Mouse (Mus musculus): ENCODE data around the gene Zfp628.

Gene Zfp628

DNA sequence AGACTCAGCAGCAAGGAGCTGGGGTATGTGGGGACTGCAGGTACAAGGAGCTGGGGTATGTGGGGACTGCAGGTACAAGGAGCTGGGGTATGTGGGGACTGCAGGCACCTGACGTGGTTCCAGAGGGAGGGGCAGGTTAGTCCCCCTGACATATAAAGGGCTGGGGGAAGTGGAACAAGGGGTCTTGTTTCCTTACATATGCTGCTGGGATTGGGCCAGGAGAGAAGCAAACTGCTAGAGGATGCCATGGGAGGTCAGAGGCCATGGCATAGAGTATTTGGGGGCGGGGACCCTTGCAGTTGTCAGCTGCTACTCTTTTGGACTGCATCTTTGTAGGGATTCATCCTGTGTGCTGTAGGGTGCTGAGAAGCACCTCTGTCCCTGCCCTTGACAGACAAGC lies 2.5 kb downstream of the Zfp628 start:
- DNase-seq (ENCODE audit: low read depth in 1 of 2, low spot score in 2 of 2): no peak

DNA sequence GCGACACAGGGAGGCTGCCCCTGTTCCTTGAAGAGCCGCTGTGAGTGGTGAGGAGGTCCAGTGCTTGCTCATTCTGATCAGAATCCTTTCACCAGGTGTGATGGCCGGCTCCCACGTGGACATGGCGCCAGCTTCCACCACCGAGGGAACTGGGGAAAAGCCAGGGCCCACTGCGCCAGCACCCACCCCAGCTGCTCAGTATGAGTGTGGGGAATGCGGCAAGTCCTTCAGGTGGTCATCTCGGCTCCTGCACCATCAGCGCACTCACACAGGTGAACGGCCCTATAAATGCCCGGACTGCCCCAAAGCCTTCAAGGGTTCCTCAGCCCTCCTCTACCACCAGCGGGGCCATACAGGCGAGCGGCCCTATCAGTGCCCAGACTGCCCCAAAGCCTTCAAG lies 3.7 kb downstream of the Zfp628 start:
- no peak for DNase-seq (ENCODE audit: low read depth in 1 of 2, low spot score in 2 of 2)

GRCm38 (mm10) chr7:4919096-4919495 lies 4.1 kb downstream of the Zfp628 start:
- DNase-seq (ENCODE audit: low read depth in 1 of 2, low spot score in 2 of 2): no peak

- no peak for DNase-seq (ENCODE audit: low read depth in 1 of 2, low spot score in 2 of 2)
These were observed 5.0 kb downstream of the Zfp628 start for GRCm38 (mm10) chr7:4919971-4920370.

DNA sequence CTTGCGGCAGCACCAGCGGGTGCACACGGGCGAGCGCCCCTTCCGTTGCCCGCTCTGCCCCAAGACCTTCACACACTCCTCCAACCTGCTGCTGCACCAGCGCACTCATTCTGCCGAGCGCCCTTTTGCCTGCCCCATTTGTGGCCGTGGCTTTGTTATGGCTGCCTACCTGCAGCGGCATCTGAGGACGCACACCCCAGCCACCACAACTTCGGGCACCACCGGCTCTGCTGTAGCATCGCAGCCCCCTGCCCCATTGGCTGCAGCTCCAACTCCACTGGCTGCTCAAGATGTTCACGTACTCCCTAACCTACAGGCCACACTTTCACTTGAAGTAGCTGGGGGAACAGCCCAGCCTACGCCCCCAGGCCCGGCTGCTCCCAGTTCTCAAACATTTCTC lies 5.5 kb downstream of the Zfp628 start:
- no peak for DNase-seq (ENCODE audit: low read depth in 1 of 2, low spot score in 2 of 2)

DNA sequence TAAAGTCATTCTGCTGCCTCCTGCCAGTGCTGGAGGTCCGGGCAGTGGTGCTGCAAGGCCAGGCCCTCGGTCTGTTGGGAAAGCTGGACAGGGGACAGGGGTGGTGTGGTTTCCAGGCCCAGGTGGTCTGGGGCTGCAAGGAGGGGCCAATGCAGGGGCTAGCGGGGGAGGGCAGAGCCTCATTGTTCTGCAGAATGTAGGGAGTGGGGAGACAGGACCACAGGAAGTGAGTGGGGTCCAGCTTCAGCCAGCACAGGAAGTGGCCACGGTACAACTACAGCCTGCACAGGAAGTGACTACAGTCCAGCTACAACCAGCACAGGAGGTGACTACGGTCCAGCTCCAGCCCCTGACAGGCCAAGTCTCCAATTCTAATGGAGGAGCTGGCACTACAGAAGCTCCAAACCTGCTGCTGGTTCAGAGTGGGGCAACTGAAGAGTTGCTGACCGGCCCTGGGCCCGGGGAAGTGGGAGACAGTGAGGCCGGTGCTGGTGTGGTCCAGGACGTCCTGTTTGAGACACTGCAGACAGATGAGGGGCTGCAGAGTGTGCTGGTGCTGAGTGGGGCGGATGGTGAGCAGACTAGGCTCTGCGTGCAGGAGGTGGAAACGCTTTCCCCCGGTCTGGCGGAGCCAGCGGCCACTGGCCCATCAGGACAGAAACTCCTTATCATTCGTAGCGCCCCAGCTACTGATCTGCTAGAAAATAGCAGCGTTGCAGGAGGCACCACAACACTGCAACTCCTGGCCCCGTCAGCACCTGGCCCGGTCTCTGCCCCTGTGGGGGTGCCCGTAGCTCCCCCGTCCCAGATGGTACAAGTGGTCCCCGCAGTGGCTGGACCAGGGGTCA lies 6.2 kb downstream of the Zfp628 start:
- DNase-seq (ENCODE audit: low read depth in 1 of 2, low spot score in 2 of 2): no peak

DNA sequence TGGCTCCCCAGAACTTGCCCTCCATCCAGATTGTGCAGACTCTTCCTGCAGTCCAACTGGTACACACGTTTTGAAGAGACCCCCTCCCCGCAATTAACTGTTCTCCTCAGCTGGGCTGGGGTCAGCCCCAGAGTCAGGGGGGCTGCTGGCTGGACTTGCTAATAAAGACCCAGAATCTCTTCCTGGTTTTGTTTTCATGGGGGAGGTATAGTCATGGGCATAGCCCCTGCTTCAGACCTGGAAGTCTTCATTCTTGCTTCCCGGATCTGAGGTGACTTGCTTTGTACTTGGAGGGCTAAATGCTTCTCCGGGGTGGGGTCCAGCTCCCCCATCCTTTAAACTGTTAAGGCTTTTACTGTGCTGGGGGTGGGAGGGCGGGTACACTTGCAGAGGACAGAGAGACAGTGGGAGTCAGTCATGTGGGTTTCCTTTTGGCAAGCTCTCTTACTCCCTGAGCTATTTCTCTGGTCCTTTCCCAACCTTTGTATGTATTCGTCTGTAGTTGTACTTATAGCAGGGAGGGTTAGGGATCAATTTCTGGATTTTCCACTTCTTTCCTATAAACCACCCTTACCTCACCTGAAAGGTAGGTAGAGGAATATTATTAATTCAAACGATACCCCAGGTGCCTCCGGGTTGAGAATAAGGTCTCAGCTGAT lies 6.9 kb downstream of the Zfp628 start, which contains the start of gene Nat14:
TSS of gene Nat14 (plus strand) at position 205 of the 659 bp plus-strand sequence.
- no peak for DNase-seq (ENCODE audit: low read depth in 1 of 2, low spot score in 2 of 2)

DNA sequence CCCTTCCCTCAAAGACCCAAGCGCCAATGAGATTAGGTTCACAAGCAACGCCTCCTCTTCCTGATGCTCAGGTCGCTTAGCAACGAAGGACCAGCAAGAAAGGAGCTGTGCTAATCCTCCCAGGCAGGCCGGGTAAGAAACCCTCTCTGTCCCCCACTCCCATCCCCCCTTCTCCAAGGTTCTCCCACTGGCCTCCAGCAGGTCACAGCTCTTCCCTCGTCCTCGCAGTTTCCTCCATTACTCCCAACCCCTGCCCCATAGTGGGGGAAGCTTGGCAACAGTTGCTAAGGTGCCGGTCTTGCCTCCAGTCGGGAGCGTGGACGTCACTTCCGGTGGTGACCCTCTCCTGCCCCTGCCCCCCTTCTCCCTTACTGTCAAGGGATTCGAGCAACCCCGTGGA lies 7.5 kb downstream of the Zfp628 start:
- no peak for DNase-seq (ENCODE audit: low read depth in 1 of 2, low spot score in 2 of 2)

- DNase-seq (ENCODE audit: low read depth in 1 of 2, low spot score in 2 of 2): no peak
These were observed 8.0 kb downstream of the Zfp628 start for GRCm38 (mm10) chr7:4922931-4923565.

GRCm38 (mm10) chr7:4923586-4924364 lies 8.8 kb downstream of the Zfp628 start:
- DNase-seq (ENCODE audit: low read depth in 1 of 2, low spot score in 2 of 2): no peak

- no peak for DNase-seq (ENCODE audit: low read depth in 1 of 2, low spot score in 2 of 2)
These were observed 9.5 kb downstream of the Zfp628 start for GRCm38 (mm10) chr7:4924483-4924882.

- no peak for DNase-seq (ENCODE audit: low read depth in 1 of 2, low spot score in 2 of 2)
These were observed 9.9 kb downstream of the Zfp628 start for GRCm38 (mm10) chr7:4924891-4925301.

- no peak for DNase-seq (ENCODE audit: low read depth in 1 of 2, low spot score in 2 of 2)
These were observed 10.7 kb downstream of the Zfp628 start, which contains the start of gene Ssc5d for GRCm38 (mm10) chr7:4925441-4926381. Ssc5d (plus strand) TSS chr7:4925785.

- no peak for DNase-seq (ENCODE audit: low read depth in 1 of 2, low spot score in 2 of 2)
These were observed 11.8 kb downstream of the Zfp628 start for GRCm38 (mm10) chr7:4926849-4927248.

GRCm38 (mm10) chr7:4927711-4928110 lies 12.7 kb downstream of the Zfp628 start:
- no peak for DNase-seq (ENCODE audit: low read depth in 1 of 2, low spot score in 2 of 2)

DNA sequence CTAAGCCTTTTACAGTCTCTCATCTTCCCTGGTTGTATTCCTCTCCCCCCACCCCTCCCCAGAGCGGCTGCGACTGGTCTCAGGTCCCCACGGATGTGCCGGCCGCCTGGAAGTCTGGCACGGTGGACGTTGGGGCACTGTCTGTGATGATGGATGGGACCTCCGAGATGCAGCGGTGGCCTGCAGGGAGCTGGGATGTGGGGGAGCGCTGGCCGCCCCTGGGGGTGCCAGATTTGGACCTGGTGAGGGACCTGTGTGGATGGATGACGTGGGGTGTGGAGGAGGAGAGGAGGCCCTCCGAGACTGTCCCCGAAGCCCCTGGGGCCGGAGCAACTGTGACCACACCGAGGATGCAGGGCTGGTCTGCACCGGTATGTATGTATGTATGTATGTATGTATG lies 13.3 kb downstream of the Zfp628 start:
- DNase-seq (ENCODE audit: low read depth in 1 of 2, low spot score in 2 of 2): no peak

DNA sequence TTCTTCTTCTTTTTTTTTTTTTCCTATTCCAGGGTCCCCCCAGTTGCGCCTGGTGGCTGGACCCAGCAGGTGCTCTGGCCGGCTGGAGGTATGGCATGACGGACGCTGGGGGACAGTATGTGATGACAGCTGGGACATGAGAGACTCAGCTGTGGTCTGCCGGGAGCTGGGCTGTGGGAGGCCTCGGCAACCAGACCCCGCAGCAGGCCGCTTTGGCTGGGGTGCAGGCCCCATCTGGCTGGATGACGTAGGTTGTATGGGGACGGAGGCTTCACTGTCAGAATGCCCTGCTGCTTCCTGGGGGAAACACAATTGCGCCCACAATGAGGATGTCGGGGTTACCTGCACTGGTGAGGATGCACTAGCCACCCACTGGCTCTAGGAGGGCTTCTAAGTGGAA lies 18.1 kb downstream of the Zfp628 start:
- DNase-seq (ENCODE audit: low read depth in 1 of 2, low spot score in 2 of 2): no peak

DNA sequence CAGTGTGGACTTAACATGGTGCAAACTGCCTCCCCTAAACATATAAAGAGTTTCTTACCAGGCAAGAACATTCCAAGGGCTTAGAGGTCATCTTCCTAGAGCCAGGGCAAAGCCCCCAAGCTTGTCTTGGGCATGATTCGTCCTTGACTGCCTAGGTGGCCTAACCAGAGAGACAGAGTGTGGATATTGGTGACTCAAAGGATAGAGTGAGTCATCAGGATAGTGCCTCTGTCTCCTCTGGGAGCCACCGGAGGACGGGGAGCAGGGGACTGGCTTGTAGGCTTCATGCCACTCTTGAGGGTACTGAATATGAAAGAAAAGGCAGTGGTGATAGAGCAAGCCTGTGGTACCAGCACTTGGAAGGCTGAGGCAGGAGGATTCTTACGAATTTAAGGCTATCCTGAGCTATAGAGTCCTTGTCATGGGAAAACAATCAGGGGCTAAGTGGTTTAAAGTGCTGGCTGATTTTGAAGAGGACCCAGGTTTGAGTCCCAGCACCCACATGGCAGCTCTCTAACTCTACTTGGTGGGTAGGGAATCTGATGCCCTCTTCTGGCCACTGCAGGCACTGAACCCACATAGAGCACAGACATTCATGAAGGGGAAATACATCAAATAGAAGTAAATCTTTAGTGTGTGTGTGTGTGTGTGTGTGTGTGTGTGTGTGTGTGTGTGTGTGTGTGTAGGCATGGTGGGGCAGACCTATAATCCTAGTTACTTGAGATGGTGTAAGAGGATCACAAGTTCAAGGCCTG lies 19.3 kb downstream of the Zfp628 start:
- no peak for DNase-seq (ENCODE audit: low read depth in 1 of 2, low spot score in 2 of 2)

- DNase-seq (ENCODE audit: low read depth in 1 of 2, low spot score in 2 of 2): no peak
These were observed 21.8 kb downstream of the Zfp628 start for GRCm38 (mm10) chr7:4936832-4937231.

Data from monocyte, adult 2 months (primary cell).